Mouse (Mus musculus): ENCODE data around the gene Stat2.

The Stat2 gene

GRCm38 (mm10) chr10:128270287-128270841 is at the start of gene Stat2:
Gene Stat2 (plus strand): TSS chr10:128270559.
- Histone ChIP-seq H3K27me3 (ENCODE audit: control insufficient read depth, insufficient read depth, low read length, poor library complexity, severe bottlenecking) (no peaks in the 10 kb centered on the region), H3K36me3 (ENCODE audit: control insufficient read depth, insufficient read depth, low read length, poor library complexity, severe bottlenecking) (no peaks in the 10 kb centered on the region; the same call in 1 of the 2 replicates)
- peak; percentile 96 for DNase-seq (ENCODE audit: low read depth, low spot score)

DNA sequence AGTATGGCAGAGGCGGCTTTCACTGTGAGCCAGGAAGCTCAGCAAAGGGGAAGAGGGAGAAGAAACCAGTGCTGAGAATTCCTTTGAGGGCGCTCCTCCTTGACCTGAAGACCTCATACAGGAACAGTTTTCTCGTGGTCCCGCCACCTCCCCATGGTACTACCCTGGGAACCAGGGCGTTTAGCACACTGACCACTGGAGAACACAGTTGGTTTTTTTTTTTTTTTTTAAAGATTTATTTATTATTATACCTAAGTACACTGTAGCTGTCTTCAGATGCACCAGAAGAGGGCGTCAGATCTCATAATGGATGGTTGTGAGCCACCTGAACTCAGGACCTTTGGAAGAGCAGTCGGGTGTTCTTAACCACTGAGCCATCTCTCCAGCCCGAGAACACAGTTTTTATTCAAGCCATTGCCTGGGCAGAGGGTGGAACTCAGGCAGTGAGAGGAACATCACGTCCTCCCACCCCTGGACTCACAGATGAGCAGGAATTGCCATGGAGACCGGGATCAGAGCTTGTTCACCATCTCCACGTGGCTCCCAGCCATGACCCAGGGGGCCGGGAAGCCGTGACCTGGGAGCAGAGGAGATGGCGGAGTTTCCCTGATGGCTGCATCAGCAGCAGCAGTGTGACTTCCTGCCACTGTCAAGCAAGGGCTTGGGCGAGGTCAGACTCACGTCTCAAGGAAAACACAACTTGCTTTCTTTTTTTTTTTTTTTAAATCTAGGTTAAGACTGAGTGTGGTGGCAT is 48.6 kb upstream of the Stat2 start:
- DNase-seq (ENCODE audit: low read depth, low spot score): peak; percentile 13

DNA sequence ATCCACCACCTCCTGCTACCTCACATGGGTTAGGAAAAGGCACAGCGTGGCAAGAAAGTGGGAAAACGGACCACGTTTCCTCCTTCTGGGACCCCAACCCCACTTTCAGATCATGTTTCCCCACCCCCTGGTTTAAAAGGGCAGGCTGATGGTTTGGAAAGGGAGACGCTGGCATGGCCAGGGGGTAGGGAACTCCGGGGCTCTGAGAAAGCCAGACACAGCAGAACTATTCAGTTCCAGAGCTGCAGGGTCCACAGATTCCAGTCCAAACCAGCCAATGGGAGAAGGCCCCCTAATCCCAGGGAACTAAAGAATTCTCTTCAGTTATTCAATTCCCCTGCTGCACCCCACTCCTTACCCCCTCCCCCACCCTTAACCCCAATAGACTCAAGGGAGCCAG is 45.3 kb upstream of the Stat2 start:
- no peaks in the 10 kb centered on the region for H3K36me3 ChIP-seq (ENCODE audit: control insufficient read depth, insufficient read depth, low read length, poor library complexity, severe bottlenecking)
- no peak for DNase-seq (ENCODE audit: low read depth, low spot score)
- H3K27me3 ChIP-seq (ENCODE audit: control insufficient read depth, insufficient read depth, low read length, poor library complexity, severe bottlenecking): no peaks in the 10 kb centered on the region

More for the DNA sequence above, 48.6 kb upstream of the Stat2 start:
- no peaks in the 10 kb centered on the region for H3K27me3 ChIP-seq (ENCODE audit: control insufficient read depth, insufficient read depth, low read length, poor library complexity, severe bottlenecking)
- no peaks in the 10 kb centered on the region for H3K36me3 ChIP-seq (ENCODE audit: control insufficient read depth, insufficient read depth, low read length, poor library complexity, severe bottlenecking)

DNA sequence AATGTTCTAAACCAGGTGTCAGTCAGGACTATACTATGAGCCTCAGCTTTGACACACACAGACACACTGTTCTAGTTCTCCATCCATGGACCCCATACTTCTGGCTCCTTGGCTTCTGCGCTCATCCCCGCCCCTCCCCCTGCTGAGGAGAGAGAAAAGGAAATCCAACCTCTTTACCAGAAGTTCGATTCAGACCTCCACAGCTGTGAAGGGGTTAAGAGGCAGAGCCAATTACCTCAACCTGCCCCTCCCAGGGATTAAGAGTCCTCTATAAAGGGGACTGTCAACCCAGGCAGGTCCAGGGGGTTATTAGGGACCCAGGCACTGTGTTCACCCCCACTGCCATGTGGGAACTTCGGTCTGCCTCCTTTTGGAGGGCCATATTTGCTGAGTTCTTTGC is 44.8 kb upstream of the Stat2 start, which contains the start of gene Mip:
Mip (plus strand) TSS at position 301 of the 400 bp plus-strand sequence.
- Histone ChIP-seq H3K27me3 (ENCODE audit: control insufficient read depth, insufficient read depth, low read length, poor library complexity, severe bottlenecking) (no peaks in the 10 kb centered on the region), H3K36me3 (ENCODE audit: control insufficient read depth, insufficient read depth, low read length, poor library complexity, severe bottlenecking) (no peaks in the 10 kb centered on the region)
- no peak for DNase-seq (ENCODE audit: low read depth, low spot score)

- no peak for DNase-seq (ENCODE audit: low read depth, low spot score)
- H3K27me3 ChIP-seq (ENCODE audit: control insufficient read depth, insufficient read depth, low read length, poor library complexity, severe bottlenecking): no peaks in the 10 kb centered on the region
- no peaks in the 10 kb centered on the region for H3K36me3 ChIP-seq (ENCODE audit: control insufficient read depth, insufficient read depth, low read length, poor library complexity, severe bottlenecking)
Measured at GRCm38 (mm10) chr10:128227592-128227991, 42.8 kb upstream of the Stat2 start.

DNA sequence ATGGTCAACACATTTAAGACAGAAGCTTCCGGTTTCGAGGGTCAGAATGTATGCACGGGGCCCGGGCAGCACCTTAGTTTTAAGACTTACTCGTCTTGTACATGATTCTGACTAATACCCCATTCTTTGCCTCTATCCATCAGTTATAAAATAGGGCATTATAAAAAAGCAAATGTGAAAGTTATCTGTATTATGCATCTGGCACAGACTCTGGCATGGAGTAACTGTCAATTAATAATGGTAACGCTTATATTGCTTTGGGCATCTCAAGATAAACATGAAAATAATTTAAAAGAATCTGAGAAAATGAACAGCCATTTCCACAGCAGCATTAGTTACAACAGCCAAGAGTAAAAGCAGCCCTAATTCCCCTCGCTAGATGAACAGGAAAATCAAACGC is 42.4 kb upstream of the Stat2 start:
- no peak for DNase-seq (ENCODE audit: low read depth, low spot score)
- Histone ChIP-seq H3K27me3 (ENCODE audit: control insufficient read depth, insufficient read depth, low read length, poor library complexity, severe bottlenecking) (no peaks in the 10 kb centered on the region), H3K36me3 (ENCODE audit: control insufficient read depth, insufficient read depth, low read length, poor library complexity, severe bottlenecking) (no peaks in the 10 kb centered on the region)

GRCm38 (mm10) chr10:128230582-128230981 is 39.8 kb upstream of the Stat2 start:
- H3K36me3 ChIP-seq (ENCODE audit: control insufficient read depth, insufficient read depth, low read length, poor library complexity, severe bottlenecking): no peaks in the 10 kb centered on the region
- DNase-seq (ENCODE audit: low read depth, low spot score): peak; percentile 11

GRCm38 (mm10) chr10:128231146-128231545 is 39.2 kb upstream of the Stat2 start:
- Histone ChIP-seq H3K36me3 (ENCODE audit: control insufficient read depth, insufficient read depth, low read length, poor library complexity, severe bottlenecking) (no peaks in the 10 kb centered on the region), H3K27me3 (ENCODE audit: control insufficient read depth, insufficient read depth, low read length, poor library complexity, severe bottlenecking) (no peaks in the 10 kb centered on the region)
- DNase-seq (ENCODE audit: low read depth, low spot score): peak; percentile 28

More at GRCm38 (mm10) chr10:128230582-128230981, 39.8 kb upstream of the Stat2 start:
- no peaks in the 10 kb centered on the region for H3K27me3 ChIP-seq (ENCODE audit: control insufficient read depth, insufficient read depth, low read length, poor library complexity, severe bottlenecking)

DNA sequence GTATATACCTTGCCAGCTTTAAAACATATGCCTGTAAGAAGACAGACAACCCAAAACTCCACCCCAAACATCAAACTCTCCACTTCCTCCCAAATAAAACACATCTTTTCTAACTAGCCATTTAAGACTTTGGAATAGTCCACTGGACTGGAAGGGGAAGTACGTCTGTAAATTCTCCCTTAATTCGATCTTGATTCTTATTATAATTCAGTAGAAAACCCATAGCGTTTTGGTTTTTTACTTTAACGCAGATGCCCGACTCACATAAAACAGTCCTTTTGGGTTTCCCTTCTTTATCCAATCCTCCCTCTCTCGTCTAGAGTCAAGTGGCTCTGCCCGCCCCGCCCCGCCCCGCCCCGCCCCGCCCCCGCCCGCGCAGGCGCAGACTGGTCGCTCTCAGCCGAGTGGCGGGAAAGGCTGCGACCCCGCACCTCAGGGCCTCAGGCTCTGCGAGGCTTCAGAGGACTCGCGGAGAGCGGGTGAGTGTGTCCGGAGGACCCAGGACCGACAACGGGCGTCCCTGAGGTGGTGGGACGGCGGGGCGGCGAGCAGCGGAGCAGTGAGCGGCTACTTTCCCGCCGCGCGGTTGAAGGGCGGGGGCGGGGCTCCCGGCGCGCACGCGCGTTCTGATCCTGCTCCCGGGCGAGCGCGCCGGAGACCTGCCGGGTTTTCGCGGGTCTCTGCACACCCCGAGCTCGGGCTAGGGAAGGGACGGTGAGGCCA is 38.5 kb upstream of the Stat2 start, which contains the start of gene Timeless:
Timeless (plus strand) TSS at position 369 of the 723 bp plus-strand sequence.
- peak; percentile 88 for DNase-seq (ENCODE audit: low read depth, low spot score)
- no peaks in the 10 kb centered on the region for H3K27me3 ChIP-seq (ENCODE audit: control insufficient read depth, insufficient read depth, low read length, poor library complexity, severe bottlenecking)
- H3K36me3 ChIP-seq (ENCODE audit: control insufficient read depth, insufficient read depth, low read length, poor library complexity, severe bottlenecking): no peaks in the 10 kb centered on the region

GRCm38 (mm10) chr10:128232420-128232985 is 37.9 kb upstream of the Stat2 start:
- peak; percentile 82 for DNase-seq (ENCODE audit: low read depth, low spot score)
- Histone ChIP-seq H3K36me3 (ENCODE audit: control insufficient read depth, insufficient read depth, low read length, poor library complexity, severe bottlenecking) (no peaks in the 10 kb centered on the region), H3K27me3 (ENCODE audit: control insufficient read depth, insufficient read depth, low read length, poor library complexity, severe bottlenecking) (no peaks in the 10 kb centered on the region)

- no peak for DNase-seq (ENCODE audit: low read depth, low spot score)
- Histone ChIP-seq H3K27me3 (ENCODE audit: control insufficient read depth, insufficient read depth, low read length, poor library complexity, severe bottlenecking) (no peaks in the 10 kb centered on the region), H3K36me3 (ENCODE audit: control insufficient read depth, insufficient read depth, low read length, poor library complexity, severe bottlenecking) (no peaks in the 10 kb centered on the region)
Measured at GRCm38 (mm10) chr10:128236321-128236720, 34.0 kb upstream of the Stat2 start.

DNA sequence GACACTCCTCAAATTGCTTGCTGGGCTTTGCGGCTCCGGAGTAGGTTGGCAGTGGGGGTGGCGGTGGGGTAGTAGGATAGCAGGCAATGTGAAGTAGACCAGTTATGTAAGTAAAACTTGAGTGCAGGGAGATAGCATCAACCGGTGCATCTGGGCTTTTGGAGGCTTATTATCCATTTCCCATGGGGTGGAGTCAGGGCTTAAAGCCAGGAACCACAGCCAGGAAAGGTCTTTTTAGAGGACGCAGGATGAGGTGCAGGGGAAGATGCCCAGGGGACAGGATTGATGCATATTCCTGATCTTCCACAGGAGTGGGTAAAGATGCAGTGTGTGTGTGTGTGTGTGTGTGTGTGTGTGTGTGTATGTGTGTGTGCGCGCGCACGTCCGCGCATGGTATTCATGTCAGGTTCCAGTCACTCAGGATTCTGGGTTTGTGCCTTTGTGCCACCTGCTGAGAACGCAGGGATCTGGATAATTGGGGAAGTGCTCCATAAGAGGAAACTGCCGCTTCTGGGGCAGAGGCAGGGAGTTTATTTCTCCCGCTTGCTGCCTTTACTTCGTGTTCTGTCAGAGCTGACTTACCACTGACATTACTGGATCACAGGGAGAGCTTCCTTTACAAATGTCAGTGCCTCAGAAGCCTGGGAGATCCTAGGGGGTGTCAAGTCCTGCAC is 32.4 kb upstream of the Stat2 start:
- no peak for DNase-seq (ENCODE audit: low read depth, low spot score)
- Histone ChIP-seq H3K36me3 (ENCODE audit: control insufficient read depth, insufficient read depth, low read length, poor library complexity, severe bottlenecking) (no peaks in the 10 kb centered on the region), H3K27me3 (ENCODE audit: control insufficient read depth, insufficient read depth, low read length, poor library complexity, severe bottlenecking) (no peaks in the 10 kb centered on the region)

- no peak for DNase-seq (ENCODE audit: low read depth, low spot score)
Measured at GRCm38 (mm10) chr10:128239140-128239539, 31.2 kb upstream of the Stat2 start.

GRCm38 (mm10) chr10:128240131-128240530 is 30.2 kb upstream of the Stat2 start:
- no peak for DNase-seq (ENCODE audit: low read depth, low spot score)
- Histone ChIP-seq H3K27me3 (ENCODE audit: control insufficient read depth, insufficient read depth, low read length, poor library complexity, severe bottlenecking) (no peaks in the 10 kb centered on the region), H3K36me3 (ENCODE audit: control insufficient read depth, insufficient read depth, low read length, poor library complexity, severe bottlenecking) (no peaks in the 10 kb centered on the region)

More at GRCm38 (mm10) chr10:128239140-128239539, 31.2 kb upstream of the Stat2 start:
- H3K36me3 ChIP-seq (ENCODE audit: control insufficient read depth, insufficient read depth, low read length, poor library complexity, severe bottlenecking): no peaks in the 10 kb centered on the region
- no peaks in the 10 kb centered on the region for H3K27me3 ChIP-seq (ENCODE audit: control insufficient read depth, insufficient read depth, low read length, poor library complexity, severe bottlenecking)

All from splenic B cell, adult 2 months (primary cell).